Mouse (Mus musculus) neural tube, embryonic 14.5 days (tissue): ENCODE data around the gene Syngr4. TPM values are rescaled to one million over a fixed set of nuclear protein-coding genes. Genes with fewer than 3 reads are reported as not detected.

ENCODE experiments used
- ATAC-seq: fragments of 200-750 bp; cut with Nextera tagmentation; 2 replicates; pipeline ENCODE4 v1.8.0; 2017; ENCODE audit warnings: low read depth, mild to moderate bottlenecking, moderate TSS enrichment, moderate library complexity
- H3K27ac ChIP-seq: fragments of 300-500 bp; sonication (generic); 2 replicates; pipeline ENCODE4 v1.5.1; 2014; ENCODE audit warnings: low read depth, mild to moderate bottlenecking, control low read depth, low read length, moderate library complexity, mixed read lengths
- H3K27me3 ChIP-seq: fragments of 300-500 bp; sonication (generic); 2 replicates; pipeline ENCODE4 v1.6.1; 2014; ENCODE audit warnings: low read length; ENCODE audit not compliant: control insufficient read depth, insufficient read depth
- H3K36me3 ChIP-seq: fragments of 300-500 bp; sonication (generic); 2 replicates; pipeline ENCODE4 v1.6.1; 2014; ENCODE audit warnings: low read length, mixed read lengths; ENCODE audit not compliant: control insufficient read depth, insufficient read depth
- H3K4me1 ChIP-seq: fragments of 300-500 bp; sonication (generic); 2 replicates; pipeline ENCODE4 v1.6.1; 2014; ENCODE audit warnings: low read length; ENCODE audit not compliant: control insufficient read depth, insufficient read depth
- H3K4me2 ChIP-seq: fragments of 300-500 bp; sonication (generic); 2 replicates; pipeline ENCODE4 v1.6.1; 2014; ENCODE audit warnings: mild to moderate bottlenecking, low read depth, low read length, control low read depth
- H3K4me3 ChIP-seq: fragments of 300-500 bp; sonication (generic); 2 replicates; pipeline ENCODE4 v1.5.1; 2014; ENCODE audit warnings: low read depth, low read length, control low read depth, mixed read lengths
- H3K9ac ChIP-seq: fragments of 300-500 bp; sonication (generic); replicated peaks from 2 replicates; pipeline ENCODE4 v1.6.1; 2014; ENCODE audit warnings: low read depth, mild to moderate bottlenecking, control low read depth, low read length, mixed read lengths
- H3K9me3 ChIP-seq: fragments of 300-500 bp; sonication (generic); 2 replicates; pipeline ENCODE4 v1.6.1; 2016; ENCODE audit warnings: low read length; ENCODE audit not compliant: control insufficient read depth
- WGBS: fragments of 180-500 bp; shearing (Covaris S2); extraction: QIAGEN DNeasy Blood & Tissue Kit; methylation state at CpG from one replicate; pipeline ENCODE4 v1.1.7; 2014; 5-methylcytosine and 5-hydroxymethylcytosine counted together
- polyA plus RNA-seq: library from polyadenylated mRNA; unstranded; fragments of >200 nt; fragmentation: Nextera tagmentation; extraction: Ambion mirVana; gene quantifications from 2 replicates; pipeline ENCODE4 v1.2.1, GENCODE M21; 2014

Gene Syngr4
- polyA plus RNA-seq, 1 experiment from 2014 or later, result not detected

- H3K4me1 ChIP-seq, result peaks cover 21% of the 10 kb centered on the region
- H3K27ac ChIP-seq, result peak overlapping the region; percentile 64; the same call in 1 of the 2 replicates
- H3K36me3 ChIP-seq, result no peaks in the 10 kb centered on the region
- H3K9me3 ChIP-seq, result no peaks in the 10 kb centered on the region
- peak; percentile 49 for ATAC-seq
- WGBS, result 1% methylated on average over 110 of the region's 117 CpGs
- H3K27me3 ChIP-seq, result peaks cover 4% of the 10 kb centered on the region; the same call in 1 of the 2 replicates
- peak overlapping the region; percentile 60 for H3K4me2 ChIP-seq
- H3K4me3 ChIP-seq, result peak overlapping the region; percentile 63
- H3K9ac ChIP-seq, result peak overlapping the region; percentile 83
Measured at GRCm38 (mm10) chr7:45865925-45866910, 30.3 kb downstream of the Syngr4 start.

- no peak overlapping the region for H3K9ac ChIP-seq
- no peak for ATAC-seq
- WGBS, result 60% methylated on average over 3 of the region's 3 CpGs
- H3K27me3 ChIP-seq, result peaks cover 4% of the 10 kb centered on the region; the same call in 1 of the 2 replicates
- H3K36me3 ChIP-seq, result no peaks in the 10 kb centered on the region
- no peak overlapping the region for H3K27ac ChIP-seq
- H3K9me3 ChIP-seq, result no peaks in the 10 kb centered on the region
- peaks cover 18% of the 10 kb centered on the region for H3K4me1 ChIP-seq
- no peak overlapping the region for H3K4me2 ChIP-seq
- H3K4me3 ChIP-seq, result no peak overlapping the region
Measured at GRCm38 (mm10) chr7:45864435-45864834, 32.1 kb downstream of the Syngr4 start.

GRCm38 (mm10) chr7:45862804-45863203 lies 33.7 kb downstream of the Syngr4 start:
- Histone ChIP-seq H3K4me1 (peaks cover 8% of the 10 kb centered on the region; the same call in 1 of the 2 replicates), H3K9me3 (no peaks in the 10 kb centered on the region), H3K36me3 (no peaks in the 10 kb centered on the region), H3K4me3 (no peak overlapping the region), H3K27me3 (peaks cover 4% of the 10 kb centered on the region; the same call in 1 of the 2 replicates), H3K9ac (no peak overlapping the region), H3K27ac (no peak overlapping the region), H3K4me2 (no peak overlapping the region)
- WGBS, result 90% methylated on average over 7 of the region's 7 CpGs
- no peak for ATAC-seq

GRCm38 (mm10) chr7:45859008-45859407 lies 37.5 kb downstream of the Syngr4 start:
- H3K36me3 ChIP-seq, result no peaks in the 10 kb centered on the region
- H3K9me3 ChIP-seq, result no peaks in the 10 kb centered on the region
- H3K4me1 ChIP-seq, result 0 out of 2 replicates have a peak, but pooled peaks cover 10% of the 10 kb centered on the region
- no peak overlapping the region for H3K4me2 ChIP-seq
- H3K4me3 ChIP-seq, result no peak overlapping the region
- peaks cover 7% of the 10 kb centered on the region; the same call in 1 of the 2 replicates for H3K27me3 ChIP-seq
- no peak for ATAC-seq
- no peak overlapping the region for H3K9ac ChIP-seq
- H3K27ac ChIP-seq, result no peak overlapping the region
- WGBS, result 64% methylated on average over 4 of the region's 4 CpGs

- Histone ChIP-seq H3K36me3 (no peaks in the 10 kb centered on the region; the same call in 1 of the 2 replicates), H3K4me1 (0 out of 2 replicates have a peak, but pooled peaks cover 10% of the 10 kb centered on the region), H3K4me2 (peak overlapping the region; percentile 44), H3K27me3 (peaks cover 7% of the 10 kb centered on the region; the same call in 1 of the 2 replicates), H3K4me3 (peak overlapping the region; percentile 20), H3K9me3 (no peaks in the 10 kb centered on the region), H3K27ac (no peak overlapping the region), H3K9ac (no peak overlapping the region)
- ATAC-seq, result no peak
- WGBS, result 3% methylated on average over 29 of the region's 30 CpGs
Measured at GRCm38 (mm10) chr7:45856950-45857901, 39.3 kb downstream of the Syngr4 start.

GRCm38 (mm10) chr7:45853089-45853488 lies 43.4 kb downstream of the Syngr4 start:
- no peak overlapping the region for H3K27ac ChIP-seq
- H3K9me3 ChIP-seq, result no peaks in the 10 kb centered on the region
- peaks cover 7% of the 10 kb centered on the region; the same call in 1 of the 2 replicates for H3K27me3 ChIP-seq
- H3K4me1 ChIP-seq, result 0 out of 2 replicates have a peak, but pooled peaks cover 6% of the 10 kb centered on the region
- no peak overlapping the region for H3K4me3 ChIP-seq
- 78% methylated on average over 12 of the region's 12 CpGs for WGBS
- no peak for ATAC-seq
- no peak overlapping the region for H3K4me2 ChIP-seq
- no peaks in the 10 kb centered on the region; the same call in 1 of the 2 replicates for H3K36me3 ChIP-seq
- no peak overlapping the region for H3K9ac ChIP-seq

- no peak for ATAC-seq
- Histone ChIP-seq H3K9ac (no peak overlapping the region), H3K36me3 (no peaks in the 10 kb centered on the region; the same call in 1 of the 2 replicates), H3K27ac (no peak overlapping the region), H3K4me3 (no peak overlapping the region), H3K4me2 (no peak overlapping the region), H3K27me3 (no peaks in the 10 kb centered on the region), H3K4me1 (no peaks in the 10 kb centered on the region), H3K9me3 (no peaks in the 10 kb centered on the region)
- WGBS, result 77% methylated on average over 3 of the region's 3 CpGs
Measured at GRCm38 (mm10) chr7:45850661-45851060, 45.9 kb downstream of the Syngr4 start.

- 13% methylated on average over 6 of the region's 6 CpGs for WGBS
- H3K9ac ChIP-seq, result no peak overlapping the region
- H3K27me3 ChIP-seq, result no peaks in the 10 kb centered on the region
- no peak overlapping the region for H3K4me3 ChIP-seq
- H3K4me2 ChIP-seq, result no peak overlapping the region
- no peaks in the 10 kb centered on the region; the same call in 1 of the 2 replicates for H3K36me3 ChIP-seq
- no peaks in the 10 kb centered on the region for H3K4me1 ChIP-seq
- ATAC-seq, result no peak
- no peaks in the 10 kb centered on the region for H3K9me3 ChIP-seq
- no peak overlapping the region for H3K27ac ChIP-seq
Measured at GRCm38 (mm10) chr7:45848447-45849027, 48.0 kb downstream of the Syngr4 start.
